Mouse (Mus musculus): Measurements from ENCODE around the gene Mindy4.

Mindy4 gene

DNA sequence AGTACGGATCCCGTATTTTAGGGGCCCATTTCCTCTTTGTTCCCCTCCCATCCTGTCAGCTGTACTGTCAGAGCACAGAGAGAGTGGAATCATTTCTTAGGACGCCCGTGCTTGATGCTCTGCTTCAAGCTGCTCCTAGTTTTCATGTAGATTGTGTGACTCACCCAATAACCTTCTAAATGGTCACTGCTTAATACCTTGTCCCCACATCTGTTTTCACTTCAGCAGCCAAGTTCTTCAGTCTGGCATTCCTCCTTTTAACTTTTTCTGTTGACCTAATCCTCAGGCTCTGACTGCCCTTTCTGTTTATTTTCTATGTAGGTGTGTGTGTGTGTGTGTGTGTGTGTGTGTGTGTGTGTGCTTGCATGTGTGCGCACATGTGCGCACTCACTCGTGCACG is 4.6 kb downstream of the Mindy4 start:
- DNase-seq (ENCODE audit: low read depth) = peak; percentile 72

- peak; percentile 66 for DNase-seq (ENCODE audit: low read depth)
Observed at GRCm38 (mm10) chr6:55210423-55211365, 7.5 kb downstream of the Mindy4 start.

GRCm38 (mm10) chr6:55214541-55214940 is 11.4 kb downstream of the Mindy4 start:
- DNase-seq (ENCODE audit: low read depth) = peak; percentile 36

DNA sequence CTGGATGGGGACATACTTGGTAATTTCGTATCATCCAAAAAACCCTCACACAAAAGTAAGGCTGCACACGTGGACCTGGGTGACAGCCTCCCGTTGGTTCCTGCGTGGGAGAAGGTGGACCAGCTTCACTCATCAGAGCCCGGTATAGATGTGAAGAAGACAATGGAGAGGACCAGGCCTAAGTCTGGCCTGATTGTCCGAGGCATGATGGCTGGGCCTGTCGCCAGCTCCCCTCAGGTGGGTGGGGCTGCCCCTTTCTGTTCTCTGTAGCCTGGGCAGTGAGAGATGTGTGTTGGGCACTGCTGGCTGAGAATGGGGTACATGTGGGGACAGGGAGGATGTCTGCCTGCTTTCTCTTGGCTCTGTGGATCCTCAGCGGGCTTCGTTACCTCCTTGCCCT is 15.0 kb downstream of the Mindy4 start:
- DNase-seq (ENCODE audit: low read depth) = no peak

DNA sequence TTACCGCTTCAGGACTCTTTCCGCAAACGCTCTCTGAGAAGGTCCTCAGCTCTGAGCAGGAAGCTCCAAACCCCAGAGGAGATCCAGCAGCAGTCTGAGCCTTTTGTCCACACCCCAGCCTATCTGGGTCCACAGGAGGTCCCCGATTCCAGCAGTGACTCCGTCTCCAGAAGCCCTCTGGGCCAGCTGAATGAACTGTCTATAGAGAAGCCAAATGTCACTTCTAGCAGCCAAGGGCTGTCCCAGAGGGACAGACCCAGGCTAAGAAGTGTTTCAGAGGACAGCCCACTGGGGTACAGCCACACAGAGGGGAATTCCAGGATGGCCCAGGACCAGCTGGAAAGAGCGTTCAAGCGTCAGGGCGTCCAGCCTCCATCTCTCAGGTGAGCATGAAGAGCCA is 20.8 kb downstream of the Mindy4 start:
- DNase-seq (ENCODE audit: low read depth) = no peak

- no peak for DNase-seq (ENCODE audit: low read depth)
Observed at GRCm38 (mm10) chr6:55230048-55230447, 26.9 kb downstream of the Mindy4 start.

- no peak for DNase-seq (ENCODE audit: low read depth)
Observed at GRCm38 (mm10) chr6:55232101-55232500, 28.9 kb downstream of the Mindy4 start.

DNA sequence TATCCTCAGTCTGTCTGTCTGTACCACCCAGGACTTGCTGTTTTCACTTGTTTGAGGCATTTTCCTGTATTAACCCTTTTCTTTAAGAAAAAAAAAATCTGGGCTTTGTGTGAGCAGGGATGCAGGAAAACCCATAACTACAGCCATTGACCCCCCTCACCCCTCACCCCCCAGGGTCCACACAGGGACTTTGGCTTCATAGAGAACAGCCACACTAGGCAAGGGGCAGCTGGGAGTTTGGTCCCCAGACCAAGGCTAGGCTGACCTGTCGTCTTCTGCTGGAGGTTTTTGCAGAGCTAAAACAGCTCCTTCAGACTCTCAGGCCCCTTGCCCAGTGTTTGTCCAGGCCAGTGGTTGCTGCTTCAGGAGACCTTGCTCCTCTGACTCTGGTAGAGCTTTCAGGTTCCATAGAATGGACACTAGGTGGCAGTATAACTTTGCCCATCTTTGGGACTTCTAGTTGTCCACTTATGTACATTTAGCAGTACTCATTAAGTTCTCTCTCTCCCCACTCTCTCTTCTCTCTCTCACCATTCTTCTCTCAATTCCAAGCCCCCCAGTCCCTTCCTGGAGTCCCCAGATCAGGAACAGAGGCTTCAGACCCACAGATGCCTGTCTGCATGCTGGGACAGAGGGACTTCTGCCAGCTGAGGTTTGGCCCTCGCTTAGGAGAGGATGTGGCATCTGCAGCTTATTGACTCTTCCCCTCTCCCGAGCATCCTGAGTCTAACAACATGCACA is 29.5 kb downstream of the Mindy4 start:
- peak; percentile 92 for DNase-seq (ENCODE audit: low read depth)

DNA sequence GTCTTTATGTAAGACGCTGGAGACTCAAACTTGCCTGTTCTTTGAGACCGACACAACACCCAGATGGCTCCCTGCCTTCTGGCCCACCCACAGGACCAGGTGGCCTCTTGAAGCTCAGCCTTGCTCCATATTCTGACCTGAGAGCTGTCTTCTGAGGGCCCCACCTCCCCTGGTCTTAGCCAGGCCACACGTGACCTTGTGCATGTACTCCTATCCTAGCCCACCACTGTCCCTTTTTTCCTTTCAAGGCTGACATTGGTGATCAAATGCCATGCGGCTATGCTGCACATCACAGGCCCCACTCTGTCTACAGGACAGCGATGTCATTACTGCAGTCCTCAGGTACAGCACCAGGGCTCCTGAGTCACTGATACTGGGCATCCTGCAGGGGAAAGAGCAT is 30.1 kb downstream of the Mindy4 start:
- no peak for DNase-seq (ENCODE audit: low read depth)

GRCm38 (mm10) chr6:55234636-55235035 is 31.5 kb downstream of the Mindy4 start:
- no peak for DNase-seq (ENCODE audit: low read depth)

DNA sequence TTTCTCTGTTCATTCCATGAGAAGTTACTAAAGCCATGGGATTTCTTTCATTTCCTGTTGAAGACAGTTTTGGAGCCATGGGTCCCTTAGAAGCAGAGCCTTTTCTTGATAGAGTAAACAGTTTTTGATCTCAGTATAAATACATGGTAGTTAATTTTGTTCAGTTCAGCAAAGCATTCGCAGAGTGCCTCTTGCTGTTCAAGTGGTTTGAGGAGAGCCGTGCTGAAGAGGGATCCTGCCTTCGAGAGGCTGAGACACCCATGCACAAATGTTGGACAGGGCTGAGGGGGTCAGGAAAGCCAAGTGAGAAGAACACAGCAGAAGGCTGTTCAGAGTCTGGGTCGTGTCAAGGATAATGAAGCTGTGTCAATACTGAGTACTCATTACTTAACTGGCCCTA is 32.5 kb downstream of the Mindy4 start:
- no peak for DNase-seq (ENCODE audit: low read depth)

DNA sequence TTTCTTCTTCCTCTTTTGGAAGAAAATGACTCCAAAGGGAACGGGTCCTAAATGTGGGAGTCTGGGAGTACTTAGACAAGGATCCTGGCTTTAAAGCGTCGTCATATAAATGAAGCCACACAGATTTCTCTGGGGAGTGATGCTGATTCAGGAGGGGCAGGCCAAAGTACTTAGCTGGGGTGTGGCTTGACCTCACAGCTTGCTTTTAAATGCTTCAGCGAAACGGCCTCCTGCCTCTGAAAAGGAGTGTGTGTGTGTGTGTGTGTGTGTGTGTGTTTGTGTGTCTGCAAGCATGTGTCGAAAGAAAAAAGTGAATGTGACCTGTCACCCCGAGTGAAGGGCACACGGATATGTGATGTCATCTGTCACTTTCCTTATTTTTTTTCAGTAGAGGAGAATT is 36.7 kb downstream of the Mindy4 start:
- peak; percentile 52 for DNase-seq (ENCODE audit: low read depth)

- DNase-seq (ENCODE audit: low read depth) = no peak
Observed at GRCm38 (mm10) chr6:55240591-55241260, 37.5 kb downstream of the Mindy4 start.

DNA sequence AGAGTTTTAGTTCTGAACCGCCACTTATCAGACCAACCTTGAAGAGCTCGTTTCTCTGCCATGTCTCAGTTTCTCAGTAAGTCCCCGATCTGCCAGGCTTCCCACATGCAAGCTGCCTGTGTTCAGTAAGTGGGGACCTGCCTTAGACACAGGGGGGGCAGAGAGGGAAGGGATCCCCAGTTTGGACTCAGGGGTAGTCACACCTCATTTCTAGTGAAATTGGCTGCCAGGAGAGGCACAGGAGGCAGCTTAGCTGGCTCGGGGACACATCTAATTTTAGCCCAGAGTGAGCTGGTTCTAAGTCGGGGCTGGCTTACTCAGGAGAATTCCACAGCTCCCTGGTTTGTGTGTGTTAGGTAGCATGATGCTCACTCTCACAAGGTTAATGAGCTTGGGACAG is 38.3 kb downstream of the Mindy4 start:
- DNase-seq (ENCODE audit: low read depth) = no peak

DNA sequence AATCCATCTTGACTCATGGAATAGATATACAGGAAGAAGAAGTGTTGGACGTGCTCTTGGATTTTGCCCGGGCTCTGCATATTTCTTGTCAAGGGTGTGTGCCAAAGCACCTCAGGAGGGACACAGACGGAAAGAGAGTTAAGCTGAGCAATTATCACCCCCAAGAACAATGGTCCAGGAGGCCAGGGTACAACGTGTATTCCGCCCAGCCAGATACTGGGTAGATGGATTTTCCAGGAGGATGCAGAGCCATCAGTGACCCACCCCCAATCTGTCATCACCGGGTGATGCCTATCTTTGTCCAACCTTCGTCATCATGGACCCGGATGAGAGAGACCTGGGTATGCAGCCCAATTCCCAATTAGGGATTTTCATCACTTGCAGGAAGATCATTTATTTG is 42.5 kb downstream of the Mindy4 start:
- no peak for DNase-seq (ENCODE audit: low read depth)

DNA sequence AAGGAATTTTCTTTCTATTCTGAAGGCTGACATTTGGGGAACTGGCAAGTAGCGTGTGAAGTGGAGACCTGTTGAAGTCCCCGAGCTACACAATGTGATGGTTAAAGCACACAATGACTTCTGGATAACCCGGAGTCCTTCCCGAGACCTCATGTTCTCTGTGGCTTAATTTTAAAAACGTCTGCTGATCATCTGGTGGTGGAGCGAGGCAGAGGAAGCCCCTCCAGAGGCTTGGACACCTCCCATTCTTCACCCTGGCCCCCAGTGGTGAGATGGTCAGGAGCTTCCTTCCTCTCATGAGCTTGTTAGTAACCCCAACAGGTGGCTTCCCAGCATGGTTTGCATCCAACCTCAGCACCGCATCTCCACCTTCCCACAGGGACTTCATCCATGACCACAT is 43.3 kb downstream of the Mindy4 start:
- DNase-seq (ENCODE audit: low read depth) = no peak

DNA sequence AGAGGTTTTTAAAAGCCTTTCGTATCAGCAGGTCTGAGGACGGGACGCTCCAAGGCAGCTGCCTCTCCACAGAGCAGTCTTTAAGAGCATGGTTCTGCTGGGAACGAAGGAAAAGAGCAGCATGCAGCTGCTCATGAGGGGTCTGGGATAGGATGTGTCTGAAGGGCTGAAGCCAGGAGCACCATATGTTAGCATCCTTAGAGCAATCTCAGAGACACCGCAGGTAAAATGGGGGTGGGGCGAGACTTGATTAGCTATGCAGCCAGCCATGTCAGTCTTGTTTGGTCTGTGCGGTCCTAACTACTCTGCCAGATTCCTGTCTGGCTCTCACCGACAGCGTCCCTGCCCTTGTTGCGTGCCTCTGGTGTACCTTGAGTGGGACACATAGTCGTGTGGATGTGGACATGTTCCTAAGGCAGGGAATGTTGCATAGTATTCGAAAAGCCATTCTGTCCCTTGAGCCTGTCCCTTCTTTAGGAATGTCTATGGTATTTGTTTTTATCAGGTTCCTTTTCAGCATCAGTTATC is 43.8 kb downstream of the Mindy4 start:
- no peak for DNase-seq (ENCODE audit: low read depth)

DNA sequence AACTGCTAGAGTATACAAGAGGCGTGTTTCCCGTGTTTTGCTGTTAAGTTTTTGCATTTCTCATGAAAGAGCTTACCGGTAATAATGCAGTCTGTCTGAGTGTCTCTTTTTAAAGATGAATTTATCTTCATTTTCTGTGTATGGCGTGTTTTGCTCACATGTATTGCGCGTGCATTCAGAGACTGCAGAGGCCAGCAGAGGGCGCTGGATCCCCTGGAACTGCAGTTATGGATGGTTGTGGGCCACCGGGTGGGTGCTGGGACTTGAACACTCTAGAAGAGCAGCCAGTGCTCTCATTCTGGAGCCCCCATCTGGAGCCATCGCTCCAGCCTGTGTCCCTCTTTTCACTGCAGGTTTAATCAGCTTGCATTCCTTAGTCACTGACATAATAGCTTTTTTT is 46.1 kb downstream of the Mindy4 start:
- no peak for DNase-seq (ENCODE audit: low read depth)

DNA sequence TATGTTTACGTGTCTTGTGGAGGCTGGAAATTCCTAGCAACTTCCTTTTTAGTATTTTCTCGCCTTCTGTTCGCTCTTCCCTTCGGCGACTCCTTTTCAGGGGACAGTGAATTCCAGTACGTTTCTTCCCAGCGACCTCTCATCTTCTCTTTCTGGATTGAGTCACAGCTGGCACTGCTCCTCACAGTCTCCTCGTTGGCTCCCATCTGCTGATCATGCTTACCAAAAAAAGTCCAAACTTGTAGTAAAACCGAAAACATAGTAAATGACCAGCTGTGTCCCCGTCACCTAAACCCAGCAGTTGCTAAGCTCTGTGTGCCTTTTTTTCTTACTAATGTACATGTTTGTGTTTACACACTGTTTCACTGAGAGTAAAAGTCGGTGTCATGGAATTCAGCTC is 47.6 kb downstream of the Mindy4 start:
- DNase-seq (ENCODE audit: low read depth) = peak; percentile 49

DNA sequence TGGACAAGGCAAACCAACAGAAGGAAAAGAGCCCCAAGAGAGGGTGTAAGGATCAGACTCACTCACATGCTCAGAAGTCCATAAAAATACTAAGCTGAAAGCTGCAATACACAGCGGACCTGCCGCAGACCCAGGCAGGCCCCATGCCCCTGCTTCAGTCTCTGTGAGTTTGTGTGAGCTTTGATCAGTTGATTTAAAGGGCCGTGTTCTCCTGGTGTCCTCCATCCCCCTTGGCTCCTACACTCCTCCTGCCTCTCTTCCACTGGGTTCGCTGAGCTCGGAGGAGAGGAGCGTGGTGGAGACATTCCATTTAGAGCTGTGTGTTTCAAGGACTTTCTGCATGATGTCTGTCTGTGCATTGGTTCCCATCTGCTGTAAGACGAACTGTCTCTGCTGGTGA is 48.4 kb downstream of the Mindy4 start:
- DNase-seq (ENCODE audit: low read depth) = no peak

DNA sequence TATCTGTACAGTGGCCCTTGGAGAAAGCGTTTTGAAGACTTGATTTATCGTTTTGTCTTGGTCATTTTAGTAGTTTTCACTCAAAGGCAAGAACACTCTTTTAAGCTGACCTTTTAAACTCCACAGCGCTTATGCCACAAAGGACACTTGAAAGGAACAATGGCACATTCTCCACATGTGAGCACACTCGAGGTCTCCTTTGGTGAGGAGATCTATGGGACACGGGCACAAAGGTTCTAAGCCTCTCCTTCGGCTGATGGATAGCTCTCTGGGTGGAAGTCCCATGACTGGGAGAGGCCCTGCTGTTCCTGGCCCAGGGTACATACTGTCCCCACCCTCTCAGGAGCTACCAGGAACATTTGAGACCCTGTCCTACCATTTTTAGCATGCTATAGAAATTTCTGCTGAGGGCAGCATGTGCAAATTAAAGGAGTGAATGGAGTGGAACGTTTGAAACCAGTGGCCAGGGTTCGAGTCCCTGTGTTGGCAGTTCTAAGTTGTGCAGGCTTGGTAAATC is 49.6 kb downstream of the Mindy4 start:
- DNase-seq (ENCODE audit: low read depth) = no peak

- peak; percentile 43 for DNase-seq (ENCODE audit: low read depth)
Observed at GRCm38 (mm10) chr6:55256500-55257191, 53.5 kb downstream of the Mindy4 start.

Measured in NIH3T3 (cell line).